Mouse (Mus musculus) gastrocnemius, adult 8-10 months (tissue): ENCODE measurements at regions not wholly inside any gene's neighbourhood (a gene's known extent, or its start where the extent isn't known, plus 50 kb on each side); places are given as distances from the start of the nearest gene placed in this dataset.

ENCODE experiments used
- DNase-seq, 2 experiments: peaks; one replicate each; pipeline ENCODE4 v3.0.0; 2022; ENCODE audit warnings: low spot score in 2 of 2

DNA sequence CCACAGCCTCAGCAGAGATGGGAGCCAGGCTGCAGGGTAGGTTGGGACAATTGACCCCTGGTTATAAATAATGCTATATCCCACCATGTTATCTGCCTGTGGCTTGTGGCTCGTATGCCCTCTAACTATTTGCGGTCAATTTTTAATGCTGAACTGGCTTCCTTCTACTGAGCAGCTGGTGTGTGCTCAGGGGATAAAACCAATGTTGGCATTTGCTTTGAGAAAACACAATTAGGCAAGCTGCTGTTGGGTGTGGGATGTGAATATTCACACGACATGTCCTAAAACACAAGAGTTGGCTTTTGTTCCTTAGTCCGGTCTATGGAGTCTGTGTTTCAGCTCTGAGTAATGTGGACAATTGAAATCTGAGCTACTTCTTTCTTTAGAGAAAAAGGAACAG lies 123.6 kb upstream of the Npvf start:
- DNase-seq: no peak

DNA sequence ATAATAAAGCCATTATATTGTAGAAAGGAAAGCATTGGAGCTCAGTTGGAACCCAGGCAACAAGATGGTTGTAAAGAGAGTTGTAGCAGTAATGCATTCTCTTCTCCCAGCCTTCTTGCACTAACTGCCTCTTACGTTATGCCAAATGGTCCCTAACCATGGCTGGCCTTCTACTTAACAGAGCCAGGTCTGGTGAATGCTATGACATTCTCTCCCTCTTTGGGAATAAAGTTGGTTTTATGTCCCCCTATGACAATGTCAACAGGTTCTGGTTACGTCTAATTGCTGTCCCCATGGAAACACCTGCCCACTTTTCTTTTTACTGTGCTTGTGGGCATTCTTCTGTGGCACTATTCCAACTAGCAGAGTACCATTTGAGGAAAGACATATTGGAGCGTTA lies 126.4 kb upstream of the Npvf start:
- no peak for DNase-seq

DNA sequence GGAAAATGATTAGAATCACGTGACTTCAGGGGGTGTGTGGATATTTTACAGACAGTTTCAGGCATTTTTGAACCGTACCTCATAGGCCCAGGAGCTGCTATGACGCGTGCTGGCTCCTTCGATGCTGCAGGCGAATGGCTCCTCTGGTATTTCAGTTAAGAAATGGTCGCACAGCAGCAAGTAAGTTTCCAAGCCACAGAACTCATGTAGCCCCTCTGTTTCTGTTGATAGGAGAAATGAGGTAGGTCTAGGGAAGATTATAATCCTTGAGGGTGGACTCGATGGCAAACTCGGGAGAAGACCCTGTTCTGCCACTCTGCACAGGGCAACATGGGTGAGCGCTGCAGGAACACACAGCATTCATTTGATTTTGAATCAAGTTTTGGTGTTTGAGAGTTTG lies 127.0 kb upstream of the Npvf start:
- no peak for DNase-seq

DNA sequence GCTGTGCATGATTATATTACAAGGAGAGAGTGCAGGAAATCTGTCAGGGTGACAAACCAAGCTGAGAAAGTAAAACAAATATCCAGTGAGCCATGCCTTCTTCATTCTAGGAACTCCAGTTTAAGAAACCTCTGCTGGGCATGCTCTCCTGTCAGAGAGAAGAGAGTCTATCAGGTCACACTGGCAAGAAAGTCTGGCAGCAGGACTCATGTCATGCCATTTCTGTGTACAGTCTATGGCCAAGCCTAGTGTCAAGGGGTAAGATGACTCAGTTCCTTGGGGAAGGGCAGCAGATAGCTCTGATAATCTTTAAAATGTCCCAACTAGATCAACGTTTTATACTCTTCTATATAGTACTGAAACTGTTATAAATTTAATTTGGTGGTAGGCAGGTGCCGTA lies 128.0 kb upstream of the Npvf start:
- DNase-seq: no peak

DNA sequence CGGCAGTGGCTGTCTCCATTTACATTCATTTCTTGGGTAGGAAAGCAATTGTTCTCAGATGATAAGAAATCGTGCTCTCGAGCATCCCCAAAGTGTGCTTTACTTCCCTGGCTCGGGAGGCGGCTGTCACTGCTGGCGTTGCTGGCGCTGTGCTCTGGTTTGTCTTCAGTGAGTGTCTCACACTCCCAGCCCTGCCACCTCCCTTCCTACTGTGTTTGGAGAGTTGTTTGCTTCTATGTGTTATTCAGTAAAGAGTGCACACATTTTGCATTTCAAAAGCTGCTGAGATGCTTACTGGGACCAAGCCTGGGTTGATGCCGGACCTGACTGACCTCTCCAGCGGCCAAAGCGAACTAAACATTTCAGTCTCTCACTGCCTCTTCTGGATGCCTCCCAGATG lies 129.3 kb upstream of the Npvf start:
- DNase-seq: no peak

DNA sequence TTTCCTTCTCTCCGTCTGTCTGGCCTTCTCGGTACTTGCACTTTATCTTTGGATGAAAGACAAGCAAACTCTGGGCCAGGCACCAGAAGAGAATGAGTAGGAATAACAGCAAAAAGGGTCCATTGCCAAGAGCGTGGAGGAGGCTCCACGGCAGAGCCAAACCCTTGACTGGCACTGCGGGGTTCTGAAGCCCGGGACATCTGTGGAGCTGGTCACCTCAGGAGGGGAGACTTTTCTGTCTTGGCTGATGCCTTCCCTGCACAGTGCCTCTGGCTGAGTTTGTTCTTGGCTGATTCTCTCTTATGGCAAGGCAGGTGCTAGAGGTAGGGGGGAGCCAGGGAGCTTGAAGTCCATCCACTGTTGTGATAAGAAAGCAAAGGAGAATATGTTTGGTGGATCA lies 130.1 kb upstream of the Npvf start:
- no peak for DNase-seq

DNA sequence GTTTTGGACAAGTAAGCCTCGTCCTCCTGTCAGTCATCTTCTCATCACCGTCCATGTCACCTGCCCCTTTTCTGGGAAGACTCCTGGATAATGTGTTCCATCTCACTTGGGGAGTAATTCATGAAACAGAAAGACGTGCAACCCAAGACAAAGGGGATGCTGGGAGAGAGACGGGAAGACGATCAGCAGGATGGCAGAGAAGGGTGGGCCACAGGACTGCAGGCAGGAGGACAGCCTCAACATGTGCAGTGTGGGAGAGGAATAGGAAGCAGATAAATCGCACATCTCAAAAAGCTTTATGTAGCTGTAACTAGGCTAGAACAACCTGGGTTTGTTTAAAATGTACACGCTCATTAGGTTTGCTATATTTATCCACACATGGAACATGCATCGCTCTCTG lies 133.4 kb upstream of the Npvf start:
- DNase-seq: no peak

DNA sequence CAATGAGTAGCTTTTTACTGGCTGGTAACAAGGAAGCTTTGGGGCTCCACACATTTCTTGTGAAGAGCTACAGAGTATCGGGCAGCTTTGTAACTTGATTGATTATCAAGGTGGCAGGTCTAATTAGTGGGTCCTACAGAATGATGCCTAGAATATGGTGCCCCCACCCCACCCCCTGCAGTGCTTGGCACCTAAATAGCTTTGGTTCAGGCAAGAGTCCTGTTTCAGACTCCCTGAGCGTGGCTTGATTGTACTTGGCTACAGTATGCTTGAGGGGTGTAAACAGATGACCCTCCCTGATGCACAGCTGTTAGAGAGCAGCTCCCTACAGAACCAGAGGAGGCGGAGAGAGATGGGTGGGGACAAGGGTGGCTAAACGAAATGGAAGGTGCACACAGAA lies 145.7 kb upstream of the Npvf start:
- no peak for DNase-seq

DNA sequence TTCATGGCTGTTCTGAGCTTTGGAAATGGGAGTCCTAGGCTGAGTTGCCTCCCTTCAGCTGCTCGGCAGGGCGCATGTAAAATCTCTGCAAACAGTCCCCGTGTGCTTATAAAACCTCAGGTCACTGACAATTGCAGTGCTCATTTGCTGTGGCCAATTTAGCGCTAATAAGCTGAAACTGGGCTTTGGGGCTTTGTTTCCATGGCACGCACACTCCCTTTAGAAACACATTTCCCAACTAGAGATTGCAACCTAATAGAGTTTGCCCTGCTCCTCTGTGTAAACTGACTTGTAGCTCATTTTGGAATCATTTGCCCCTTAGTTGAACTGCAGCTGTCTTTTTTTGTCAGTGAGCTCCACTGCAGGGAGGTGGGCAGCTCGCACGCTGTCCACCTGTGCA lies 148.7 kb upstream of the Npvf start:
- no peak for DNase-seq

DNA sequence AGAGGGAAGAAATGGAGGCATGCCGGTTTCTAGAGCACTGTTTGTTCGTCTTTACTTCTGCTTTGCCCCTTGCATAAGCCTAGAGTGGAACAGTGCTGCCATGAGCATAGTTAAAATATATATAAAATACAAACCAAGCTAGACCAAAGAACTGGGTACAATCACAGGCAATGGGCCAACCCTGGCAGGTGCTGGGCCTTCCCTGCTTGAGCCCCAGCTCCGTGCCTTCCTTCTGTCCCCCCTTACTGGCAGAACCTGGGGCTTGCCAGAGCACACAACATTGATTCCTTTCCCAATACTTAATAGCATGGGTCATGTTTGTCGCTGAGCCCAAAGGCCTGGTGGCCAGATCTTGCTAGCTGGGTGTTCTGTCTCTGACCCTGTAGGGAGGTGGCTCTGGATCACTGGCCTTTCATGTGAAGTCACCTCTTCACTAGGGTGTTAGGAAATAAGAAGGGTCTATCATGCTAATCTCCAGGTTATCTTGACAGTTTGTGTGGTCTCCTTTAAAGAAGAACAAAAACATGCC lies 150.3 kb upstream of the Npvf start:
- no peak for DNase-seq

DNA sequence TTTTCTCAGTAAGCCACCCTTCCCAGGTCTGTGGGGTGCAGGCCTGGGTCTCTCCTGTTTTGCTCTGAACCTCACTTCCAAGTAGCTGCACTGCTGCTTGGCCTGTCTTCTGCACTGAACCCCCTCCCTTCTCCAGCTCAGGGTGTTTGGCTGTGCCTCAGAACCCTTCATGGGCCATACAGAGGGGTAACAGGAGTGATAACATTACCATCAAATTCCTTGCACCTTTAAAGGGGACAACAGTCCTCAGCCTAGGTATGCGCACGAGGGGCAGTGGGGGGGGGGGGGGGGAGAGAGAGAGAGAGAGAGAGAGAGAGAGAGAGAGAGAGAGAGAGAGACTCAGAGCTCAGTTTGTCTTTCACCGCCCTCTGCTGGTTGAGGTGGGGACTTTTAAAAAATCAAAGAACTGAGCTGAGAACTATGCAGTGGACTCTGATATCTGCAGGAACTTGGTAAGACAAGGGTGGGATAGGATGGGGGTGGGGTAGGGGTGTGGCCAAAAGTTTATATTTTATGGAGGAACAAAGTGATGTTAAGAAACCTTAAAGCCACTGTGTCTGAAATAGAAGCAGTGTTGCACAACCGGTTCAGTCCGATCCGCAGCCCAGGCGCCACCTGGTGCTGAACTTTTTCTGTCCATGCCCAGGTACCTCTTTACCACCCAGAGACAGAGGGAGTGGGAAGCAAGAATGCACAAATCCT lies 152.3 kb upstream of the Npvf start:
- DNase-seq: peak in 1 of 2 experiments; percentile 6

DNA sequence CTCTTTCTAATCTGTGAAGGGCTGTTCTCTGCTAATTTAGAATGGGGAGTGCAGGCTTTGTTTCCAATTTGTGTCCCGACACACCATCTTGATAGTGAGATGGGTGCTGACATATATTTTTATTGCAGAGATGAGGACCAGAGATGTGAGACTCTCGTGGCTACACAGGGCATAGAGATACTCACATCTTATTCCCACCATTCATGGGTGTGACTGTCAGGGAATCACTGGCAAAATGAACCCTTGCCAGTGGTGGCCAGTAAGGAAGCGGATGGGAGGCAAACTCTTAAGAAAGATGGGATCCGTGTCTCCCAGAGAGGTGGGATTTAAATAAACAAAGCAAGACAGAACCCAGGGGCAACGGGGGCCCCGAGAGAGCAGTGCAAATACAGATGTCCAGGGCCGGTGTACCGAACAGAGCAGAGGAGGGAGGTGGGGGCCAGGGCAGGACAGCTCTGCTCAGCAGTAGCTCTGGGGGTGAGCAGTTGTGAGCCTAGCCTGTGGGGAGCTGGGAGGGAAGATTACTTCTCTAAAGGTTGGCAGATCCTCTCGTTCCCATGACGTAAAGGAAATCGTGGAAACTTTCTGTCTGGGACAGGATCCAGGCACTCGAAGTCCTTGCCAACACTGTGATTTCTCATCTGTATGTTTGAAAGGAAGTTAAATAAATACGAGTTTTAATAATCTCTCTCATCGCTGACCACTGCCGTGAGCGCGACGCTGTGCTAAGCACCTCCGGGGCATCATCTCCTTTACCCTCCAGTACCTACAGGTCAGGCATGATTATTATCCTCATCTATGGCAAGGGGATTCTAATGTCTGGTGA lies 153.2 kb upstream of the Npvf start:
- peak in 1 of 2 experiments; percentile 20 for DNase-seq

DNA sequence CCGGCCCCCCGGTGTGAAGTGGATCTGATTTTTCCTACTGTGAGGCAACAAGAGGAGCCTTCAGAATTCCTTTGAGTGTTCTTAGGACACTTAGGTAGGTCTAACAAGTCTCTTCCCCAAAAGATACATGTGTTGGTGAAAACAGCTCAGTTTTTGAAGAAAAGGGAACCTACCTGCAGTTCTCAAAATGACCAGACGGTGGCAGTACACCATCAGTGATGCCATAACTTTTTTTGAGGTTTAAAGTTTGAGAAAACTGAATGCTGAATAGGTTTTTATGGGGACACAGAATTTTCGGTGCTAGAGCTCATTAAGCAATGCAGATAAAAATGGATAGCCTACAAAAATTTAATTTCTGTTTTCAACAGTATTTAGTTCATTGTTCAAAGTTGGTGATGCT lies 153.9 kb upstream of the Npvf start:
- peak; percentile 24 to 37 for DNase-seq

DNA sequence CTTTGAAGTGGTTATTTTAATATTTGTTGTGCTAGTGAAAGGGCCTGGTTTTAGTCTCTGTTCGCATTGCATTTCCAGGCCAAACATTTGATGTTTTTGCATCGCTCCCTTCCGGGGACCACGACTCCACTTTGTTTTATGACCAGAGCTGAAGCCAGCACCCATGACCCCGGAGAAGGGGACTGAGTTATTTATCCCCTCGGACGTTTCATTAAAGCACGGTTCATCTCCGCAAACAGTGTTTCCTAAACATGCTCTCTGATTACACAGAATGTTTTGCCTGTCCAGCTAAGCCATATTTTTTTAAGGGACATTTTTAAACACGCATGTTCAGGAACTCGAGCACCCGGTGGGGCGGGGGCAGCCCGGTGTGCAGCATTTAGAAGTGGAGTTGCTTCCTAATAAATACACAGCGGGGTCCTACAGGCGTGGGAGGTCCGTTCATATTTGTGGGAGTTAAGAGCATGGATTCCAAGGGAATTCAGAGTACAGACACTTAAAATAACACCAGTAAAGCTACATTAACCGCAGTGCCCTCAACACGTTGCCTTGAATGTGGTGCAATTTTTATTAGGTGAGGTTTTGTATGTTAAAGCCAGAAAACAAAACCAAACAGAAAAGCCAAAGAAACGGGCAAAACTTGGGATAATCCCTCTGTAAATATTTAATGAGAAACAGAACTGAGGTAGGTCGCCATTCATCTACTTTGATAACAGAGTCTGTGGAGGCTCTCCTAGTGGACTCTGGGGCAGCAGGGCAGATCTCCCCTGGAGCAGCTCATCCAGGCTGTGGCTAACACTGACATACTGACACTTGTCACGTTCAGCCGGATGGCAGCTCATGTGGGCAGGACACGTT lies 154.8 kb upstream of the Npvf start:
- DNase-seq: no peak

DNA sequence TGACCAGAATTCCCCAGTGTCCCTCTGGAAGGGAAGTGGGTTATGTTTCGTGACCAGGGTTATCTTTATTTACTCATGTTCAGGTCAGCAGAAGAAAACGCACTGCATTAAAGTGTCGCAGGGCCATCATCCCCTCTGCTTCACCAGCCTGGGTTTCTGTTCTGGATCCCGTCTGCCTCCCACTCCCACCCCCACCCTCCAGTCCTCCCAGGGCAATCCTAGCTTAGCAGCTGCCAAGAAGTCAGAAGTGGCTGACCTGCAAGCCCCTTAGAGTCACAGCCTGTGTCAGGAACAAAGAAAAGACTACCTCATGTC lies 155.4 kb upstream of the Npvf start:
- DNase-seq: no peak

DNA sequence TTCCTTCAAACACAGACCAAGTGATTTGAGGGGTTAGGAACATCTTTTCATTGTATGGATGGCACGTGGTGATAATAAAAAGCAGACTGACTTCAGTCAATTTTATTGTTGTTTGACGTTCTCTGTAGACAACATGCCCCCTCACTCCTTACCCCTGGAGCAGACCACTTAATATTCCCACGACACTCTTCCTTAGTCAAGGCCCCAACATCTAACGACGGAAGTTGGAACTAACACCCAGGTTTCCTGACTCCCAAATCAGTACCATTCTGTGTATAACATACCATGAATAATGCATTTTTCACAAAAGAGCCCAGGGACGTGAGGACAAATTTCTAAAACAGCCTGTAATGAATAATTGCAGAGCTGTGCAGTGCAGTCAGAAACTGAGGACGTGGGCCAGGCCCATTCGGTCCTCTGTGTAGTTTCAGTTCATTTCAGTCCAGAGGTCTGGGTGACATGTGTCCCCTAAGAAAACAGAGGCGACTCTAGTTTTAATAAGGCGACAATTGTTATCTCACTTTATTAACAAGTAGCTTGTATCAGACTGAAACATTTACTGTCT lies 160.8 kb upstream of the Npvf start:
- no peak for DNase-seq

DNA sequence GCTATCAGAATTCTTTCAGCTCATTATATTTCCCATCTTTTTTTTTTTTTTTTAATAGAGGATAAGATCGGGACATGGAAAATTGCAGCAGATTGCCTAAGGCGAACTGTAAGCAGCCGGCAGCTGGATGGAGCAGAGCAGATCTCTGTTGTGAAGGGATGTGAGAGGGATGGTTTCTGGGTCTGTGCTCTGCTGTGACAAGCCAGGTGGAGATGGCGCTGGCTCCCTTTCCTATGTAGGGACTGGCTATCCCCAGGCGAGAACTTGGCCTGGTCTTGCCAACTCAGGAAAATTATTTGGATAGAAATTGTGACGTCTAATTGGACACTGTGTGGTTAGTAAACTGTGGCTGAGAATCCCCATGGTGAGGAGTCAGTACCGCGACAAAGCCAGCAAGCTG lies 161.3 kb upstream of the Npvf start:
- no peak for DNase-seq

DNA sequence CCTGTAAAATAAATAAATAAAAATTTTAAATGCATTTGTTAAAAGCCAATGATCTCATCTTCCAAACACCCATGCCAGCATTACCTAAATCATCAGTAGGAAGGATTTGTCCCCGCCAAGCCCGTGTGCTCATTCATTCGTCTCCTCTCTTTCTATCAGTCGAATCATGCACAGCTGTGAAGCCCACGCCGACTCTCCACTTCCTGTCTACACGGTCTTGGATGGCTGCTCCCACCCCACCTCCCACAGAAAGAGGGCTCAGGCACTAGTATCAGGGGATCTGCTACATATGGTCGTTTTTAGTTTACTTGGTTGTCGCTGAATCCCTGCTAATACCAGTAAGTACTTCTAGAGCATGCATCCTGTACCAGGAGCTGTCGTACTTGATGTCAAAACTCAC lies 163.2 kb upstream of the Npvf start:
- no peak for DNase-seq

DNA sequence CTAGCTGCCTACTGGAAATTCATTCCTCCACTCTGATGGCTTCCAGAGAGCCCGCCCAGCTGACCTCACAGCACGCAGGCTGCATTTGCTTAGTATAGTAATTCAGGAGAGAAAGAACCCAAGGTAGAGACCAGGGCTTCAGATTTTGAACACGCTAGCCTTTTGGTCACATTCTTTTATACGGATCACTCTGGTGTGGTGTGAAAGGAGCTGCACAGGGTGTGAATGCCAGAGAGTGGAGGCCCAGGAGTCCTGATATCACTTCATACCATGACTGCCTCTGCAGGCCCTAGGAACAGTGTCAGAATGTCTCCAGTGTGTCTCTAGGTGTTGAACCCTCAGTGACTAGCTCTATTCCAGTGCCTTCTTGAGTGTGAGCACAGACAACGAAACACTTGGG lies 164.2 kb upstream of the Npvf start:
- DNase-seq: no peak

DNA sequence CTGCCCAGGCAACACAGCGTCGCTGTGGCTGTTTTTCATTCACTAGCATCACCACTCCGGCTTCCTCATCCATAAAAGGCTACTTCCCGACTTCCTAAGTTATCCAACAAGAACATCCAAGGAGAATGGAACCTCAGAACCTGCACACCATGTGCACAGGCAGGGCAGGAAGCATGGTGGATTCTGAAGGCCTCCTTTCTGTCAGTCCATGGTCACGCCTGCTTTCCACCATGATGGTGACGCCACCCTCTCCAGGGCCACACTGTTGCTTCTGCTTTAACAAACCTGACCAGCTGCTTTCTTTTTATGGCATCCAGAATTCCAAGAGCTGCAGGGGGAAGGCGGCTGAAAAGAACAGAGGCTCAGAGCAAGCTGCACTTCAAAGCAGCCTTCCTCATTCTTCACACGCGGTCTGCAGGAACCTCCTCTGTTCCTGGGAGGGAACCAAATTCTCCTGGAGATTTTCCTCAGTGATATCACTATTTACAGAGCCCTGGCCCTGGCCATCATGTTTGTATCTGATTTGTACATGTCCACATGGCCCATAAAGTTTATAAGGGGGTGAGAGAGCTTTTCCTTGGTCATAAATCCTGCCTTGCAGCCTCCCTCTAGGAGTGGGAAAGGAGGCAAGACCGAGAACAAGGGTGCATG lies 164.8 kb upstream of the Npvf start:
- DNase-seq: no peak
